Mouse (Mus musculus) megakaryocyte-erythroid progenitor cell, adult 5-6 weeks (primary cell): ENCODE data around the gene Wee2. TPM values are rescaled to one million over a fixed set of nuclear protein-coding genes. Genes with fewer than 3 reads are reported as not detected.

Experiments used
- ATAC-seq: replicated peaks from 2 replicates; pipeline ENCODE4 v1.8.0; 2016; ENCODE audit warnings: mild to moderate bottlenecking, inconsistent platforms; ENCODE audit not compliant: severe bottlenecking, poor library complexity, low FRiP score, low TSS enrichment
- total RNA-seq, 2 experiments: library from RNA; stranded (forward) in 1 of 2; stranded (reverse) in 1 of 2; fragments of 200-1000, 215-1000 nt in 1 of 2; fragments of >200 nt in 1 of 2; fragmentation: Nextera tagmentation in 1 of 2; gene quantifications; 2 replicates each; pipeline ENCODE4 v1.2.3; 2014 to 2017

Gene Wee2
- total RNA-seq, 2 experiments from 2014 or later: not detected

DNA sequence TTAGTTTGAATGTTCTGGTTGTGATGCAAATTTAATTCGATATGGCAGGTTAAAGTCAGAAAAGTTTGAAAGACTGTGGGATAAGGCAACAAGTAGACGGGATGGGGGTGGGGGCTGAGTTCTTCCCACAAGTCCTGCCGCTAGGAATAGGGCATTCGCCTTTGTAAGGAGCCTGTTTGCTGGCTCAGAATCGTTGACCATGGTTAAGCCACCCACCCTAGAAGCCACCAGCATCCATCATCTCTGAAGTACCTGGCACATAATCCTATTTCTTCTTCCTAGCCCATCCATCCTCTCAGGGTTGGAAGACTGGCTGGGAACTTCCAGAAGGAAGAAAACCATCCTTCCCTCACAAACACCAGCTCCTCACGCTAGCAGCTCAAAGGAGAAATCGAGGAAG is 4.2 kb upstream of the Wee2 start:
- ATAC-seq: no peak

DNA sequence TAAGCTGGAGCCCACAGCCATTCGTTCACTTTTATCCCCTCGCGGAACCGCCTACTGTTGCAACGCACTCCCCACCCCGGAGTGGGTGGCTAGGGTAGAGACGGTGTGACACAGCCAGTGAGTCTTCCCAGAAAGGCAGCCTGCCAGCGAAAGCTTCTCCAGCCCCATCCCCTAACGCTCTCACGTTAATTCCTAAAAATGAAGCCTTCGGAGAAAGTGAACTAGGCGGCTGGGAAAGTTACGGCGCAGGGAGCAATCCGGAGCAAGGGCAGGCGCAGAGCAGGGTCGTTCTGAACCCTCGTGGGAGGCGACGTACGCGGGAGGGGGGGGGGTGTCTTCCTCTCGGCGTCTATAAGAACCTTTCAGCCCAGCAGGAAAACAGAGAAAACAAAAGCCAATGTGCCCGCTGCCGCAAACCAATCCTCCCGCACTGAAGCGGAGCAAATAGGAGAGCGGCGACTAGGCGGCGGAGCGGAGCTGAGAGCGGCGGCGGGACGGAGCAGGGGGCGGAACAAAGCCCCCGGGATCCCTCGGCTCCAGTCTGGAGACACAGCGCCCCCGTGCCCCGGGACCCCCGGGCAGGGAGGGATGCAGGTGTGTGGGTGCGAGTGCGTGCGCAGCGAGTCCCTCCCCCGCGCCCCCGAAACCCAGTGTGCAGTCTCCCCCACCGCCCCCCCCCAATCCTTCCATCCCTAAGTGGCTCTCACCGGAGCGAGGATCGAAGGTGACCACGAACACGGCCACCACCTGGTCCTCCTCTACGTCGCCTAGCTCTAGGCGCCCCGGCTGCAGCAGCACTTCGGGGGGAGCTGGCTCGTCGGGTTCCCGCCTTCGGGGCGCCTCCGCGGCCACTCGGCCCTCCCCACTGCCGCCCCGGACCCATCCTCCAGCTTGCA is 3.5 kb upstream of the Wee2 start:
- peak; percentile 45 for ATAC-seq

- peak; percentile 94 for ATAC-seq
These were observed 2.8 kb upstream of the Wee2 start, which contains the start of gene E330009J07Rik for GRCm38 (mm10) chr6:40436047-40436483. Gene E330009J07Rik, minus strand, starts transcription at chr6:40436135.

GRCm38 (mm10) chr6:40439731-40440130 is 843 bp downstream of the Wee2 start:
- ATAC-seq: no peak

- no peak for ATAC-seq
These were observed 2.4 kb downstream of the Wee2 start for GRCm38 (mm10) chr6:40441276-40441675.

GRCm38 (mm10) chr6:40441755-40442154 is 2.9 kb downstream of the Wee2 start:
- ATAC-seq: no peak

DNA sequence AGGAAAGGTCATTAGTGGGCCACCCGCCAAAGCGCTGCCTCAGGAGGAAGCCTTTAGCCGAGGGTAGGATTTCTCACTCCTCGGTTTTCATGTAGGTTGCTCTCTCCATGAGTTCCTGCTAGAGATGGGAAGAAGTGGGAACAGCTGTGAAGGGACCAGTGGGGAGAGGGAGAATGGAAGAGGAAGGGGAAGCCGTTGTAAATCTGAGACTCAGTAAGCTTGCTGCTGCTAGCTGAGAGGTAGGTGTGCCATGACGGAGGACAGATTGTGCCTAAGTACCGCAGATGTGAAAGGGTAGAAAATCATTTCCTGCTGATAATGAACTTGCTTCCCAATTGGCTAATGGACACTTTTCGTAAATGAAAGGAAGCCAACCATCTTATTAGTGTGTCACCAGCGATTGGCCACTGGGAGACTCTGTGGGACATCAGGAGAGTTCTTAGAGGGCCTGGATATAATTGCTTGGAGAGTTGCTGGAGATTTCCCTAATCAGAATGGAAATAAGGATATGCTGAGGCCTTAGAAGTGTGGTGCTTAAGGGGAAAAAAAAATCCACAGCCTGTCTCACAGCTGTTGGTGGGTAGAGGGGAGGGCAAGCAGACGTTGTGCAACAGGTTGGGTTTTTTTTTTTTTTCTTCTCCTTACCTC is 4.5 kb downstream of the Wee2 start:
- ATAC-seq: no peak

DNA sequence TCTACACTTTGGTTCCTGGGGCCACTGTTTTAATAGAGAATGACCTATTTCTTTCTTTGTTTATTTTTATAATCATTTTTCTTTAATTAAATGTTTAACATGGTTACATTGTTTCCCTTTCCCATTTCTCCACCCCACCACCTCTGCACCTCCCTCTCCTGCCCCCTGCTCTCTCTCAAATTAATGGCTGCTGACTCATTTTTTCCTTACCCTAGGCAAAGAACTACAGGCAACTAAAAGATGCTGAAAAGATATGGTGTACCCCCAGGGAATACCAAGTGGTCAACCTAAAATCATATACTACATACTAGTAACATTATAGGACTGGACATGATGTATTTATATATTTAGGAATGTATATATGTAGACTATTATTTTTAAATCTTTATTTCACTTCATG is 9.7 kb downstream of the Wee2 start:
- ATAC-seq: no peak

DNA sequence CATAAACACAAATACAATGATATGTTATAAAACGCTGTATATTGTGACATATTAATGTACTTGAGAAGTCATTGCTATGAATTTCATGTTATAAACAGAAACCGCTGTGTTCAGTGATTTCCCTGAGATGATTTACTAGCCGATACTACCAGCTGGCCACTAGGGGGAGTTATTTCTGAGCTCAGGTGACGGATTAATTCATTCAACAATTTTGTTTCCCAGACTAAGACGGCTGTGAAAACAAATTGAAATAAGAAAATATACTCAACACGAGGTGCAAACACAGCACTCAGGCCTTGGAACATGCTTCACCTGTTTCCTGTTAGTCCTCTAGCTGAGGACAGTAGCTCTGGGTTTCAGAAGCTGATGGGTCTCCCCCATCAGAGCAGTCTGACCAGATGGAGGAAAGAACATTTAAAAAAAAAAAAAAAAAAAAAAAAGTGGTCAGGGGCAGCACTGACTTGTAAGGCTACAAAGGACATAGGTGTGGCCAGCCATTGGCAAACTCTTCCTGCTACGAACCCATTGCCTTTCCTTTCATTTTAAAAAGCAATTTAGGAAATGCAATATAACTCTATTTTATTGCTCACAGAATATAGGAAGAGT is 15.7 kb downstream of the Wee2 start:
- ATAC-seq: peak; percentile 73

- ATAC-seq: no peak
These were observed 26.8 kb downstream of the Wee2 start for GRCm38 (mm10) chr6:40465710-40466109.

DNA sequence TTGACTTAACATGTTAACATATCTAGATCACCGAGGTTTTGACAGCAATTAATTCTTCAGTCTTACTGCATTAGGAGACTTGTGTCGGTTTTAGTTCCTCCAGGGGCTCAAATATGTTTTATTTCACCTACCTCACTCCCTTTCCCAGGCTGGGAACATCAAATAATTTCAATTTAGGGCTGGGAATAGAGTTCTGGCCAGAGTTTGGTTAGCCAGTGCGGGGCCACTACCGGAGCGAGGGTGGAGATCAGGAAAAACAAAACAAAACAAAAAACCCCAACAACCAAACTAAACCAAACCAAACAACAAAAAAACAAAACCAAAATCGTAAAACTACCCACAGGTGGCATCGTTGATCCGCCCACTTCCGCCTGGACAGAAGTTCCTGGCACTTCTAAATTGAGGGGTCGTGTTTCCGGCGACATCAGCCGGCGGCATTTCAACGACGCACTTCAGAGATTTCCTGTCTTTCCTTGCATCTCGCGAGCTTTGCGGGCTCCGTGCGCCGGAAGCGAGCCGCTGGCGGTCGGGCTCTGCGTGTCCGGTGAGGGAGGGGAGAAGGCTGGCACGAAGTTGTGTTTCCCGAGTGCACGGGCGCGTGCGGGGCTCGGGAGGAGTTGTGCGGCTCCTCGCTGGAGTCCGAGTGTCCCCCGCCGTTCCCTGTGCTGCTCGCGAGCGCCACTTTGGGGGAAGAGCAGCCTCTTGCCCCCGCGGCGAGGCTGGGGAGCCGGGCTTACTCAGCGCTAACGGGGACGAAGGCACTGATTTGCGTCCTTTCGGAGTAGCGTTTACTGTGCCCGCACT is 32.2 kb downstream of the Wee2 start, which contains the start of gene Ssbp1:
TSS of gene Ssbp1 (plus strand) at position 437 of the 804 bp plus-strand sequence.
- peak; percentile 99 for ATAC-seq

DNA sequence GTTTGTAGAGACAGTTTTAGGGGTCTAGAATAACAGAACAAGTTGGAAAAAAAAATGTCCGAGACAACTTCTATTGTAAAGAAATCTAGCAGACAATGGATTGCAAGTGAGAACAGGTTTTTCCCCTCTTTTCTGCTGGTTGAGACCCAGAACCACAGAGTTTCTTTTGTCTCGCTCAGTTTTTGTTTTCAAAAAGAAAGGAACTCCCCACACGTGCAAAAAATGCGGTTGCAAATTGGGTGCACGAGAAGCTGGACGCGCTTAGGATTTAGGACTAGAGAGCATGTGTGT is 32.8 kb downstream of the Wee2 start:
- ATAC-seq: no peak

DNA sequence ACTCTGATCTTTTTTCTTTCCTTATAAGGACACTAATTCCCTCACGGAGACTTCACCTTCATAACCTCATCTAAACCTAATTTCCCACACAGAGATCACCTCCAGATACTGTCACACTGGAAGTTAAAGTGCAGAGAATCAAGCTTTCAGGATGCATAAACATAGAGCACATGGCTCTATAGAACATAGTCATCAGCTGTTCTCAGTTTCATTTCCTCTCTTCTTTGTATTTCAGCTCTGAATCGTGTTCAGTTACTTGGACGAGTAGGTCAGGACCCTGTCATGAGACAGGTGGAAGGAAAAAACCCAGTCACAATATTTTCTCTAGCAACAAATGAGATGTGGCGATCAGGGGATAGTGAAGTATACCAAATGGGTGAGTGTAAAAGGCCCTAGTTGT is 37.2 kb downstream of the Wee2 start:
- ATAC-seq: no peak

DNA sequence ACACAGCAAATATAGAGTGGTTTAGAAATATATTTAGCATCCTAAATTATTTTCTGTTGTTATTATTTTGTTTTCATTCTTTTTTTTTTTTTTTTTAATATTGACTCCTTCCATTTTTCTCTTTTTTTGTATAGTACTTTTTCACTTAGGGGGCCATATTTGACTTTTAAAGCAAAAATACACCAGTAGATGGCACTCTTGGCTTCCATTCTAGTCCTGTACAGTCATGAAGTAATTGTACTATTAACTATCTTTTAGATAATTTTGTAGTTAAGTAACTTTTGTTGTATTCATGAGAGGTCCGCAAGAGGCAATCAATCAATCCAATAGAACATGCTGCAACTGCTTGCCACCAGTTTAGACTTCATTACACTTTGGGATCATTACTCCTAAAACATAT is 40.8 kb downstream of the Wee2 start:
- 0 out of 2 replicates have a peak, but pooled peaks have one; percentile 55 for ATAC-seq

DNA sequence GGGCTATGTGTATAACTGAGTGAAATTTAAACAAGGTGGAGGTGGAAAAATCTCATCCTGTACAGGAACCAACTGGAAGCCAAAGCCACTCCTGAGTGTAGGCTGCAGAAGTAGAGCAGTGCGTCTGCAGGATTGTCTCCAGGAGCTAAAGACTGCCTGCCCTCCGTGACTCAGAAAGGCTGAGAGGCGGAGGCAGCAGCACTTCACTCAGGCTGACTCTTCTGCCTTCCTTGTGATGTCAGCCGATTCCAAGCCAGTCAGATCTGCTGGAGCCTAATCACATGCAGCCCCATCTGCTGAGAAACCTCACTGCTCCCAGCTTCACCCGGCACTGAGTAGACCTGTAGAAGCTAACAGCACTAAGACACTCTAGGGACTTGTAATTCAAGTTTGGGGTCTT is 43.4 kb downstream of the Wee2 start:
- no peak for ATAC-seq

GRCm38 (mm10) chr6:40490933-40491332 is 52.0 kb downstream of the Wee2 start, which contains the start of gene Tas2r137:
Gene Tas2r137, plus strand, starts transcription at chr6:40491233.
- no peak for ATAC-seq

DNA sequence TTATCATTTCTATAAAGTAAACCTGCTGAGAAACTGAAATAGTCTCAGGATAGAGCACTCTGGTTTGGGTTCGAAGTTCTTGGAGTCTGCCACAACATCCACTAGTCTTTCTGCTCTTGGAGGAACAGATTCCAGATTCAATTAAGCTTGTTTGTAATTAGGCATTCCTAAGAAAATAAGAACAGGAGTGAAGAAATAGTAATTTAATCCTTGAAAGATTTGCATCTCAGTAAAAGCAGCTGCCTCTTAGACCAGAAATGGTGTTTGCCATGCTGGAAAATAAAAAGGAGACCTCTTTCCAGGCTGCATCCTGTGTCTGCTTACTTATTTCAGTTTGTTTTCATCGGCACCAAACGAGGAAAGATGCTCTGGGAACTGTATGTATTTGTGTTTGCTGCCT is 54.3 kb downstream of the Wee2 start, which contains the start of gene Tas2r108:
TSS of gene Tas2r108 (plus strand) at position 301 of the 400 bp plus-strand sequence.
- ATAC-seq: no peak
